Mouse (Mus musculus) hindbrain, embryonic 13.5 days (tissue): ENCODE measurements around the gene Fibp. TPM values are rescaled to one million over a fixed set of nuclear protein-coding genes. Genes with fewer than 3 reads are reported as not detected.
A peak's percentile ranks its signal among the peaks of the same experiment; 100 is the strongest.

Experiments used
- ATAC-seq: fragments of 200-750 bp; cut with Nextera tagmentation; 2 replicates; pipeline ENCODE4 v1.8.0; 2017; ENCODE audit warnings: moderate TSS enrichment; ENCODE audit not compliant: low FRiP score
- H3K27ac ChIP-seq: fragments of 300-500 bp; sonication (generic); 2 replicates; pipeline ENCODE4 v1.5.1; 2015; ENCODE audit warnings: inconsistent platforms, mild to moderate bottlenecking, moderate library complexity
- H3K27me3 ChIP-seq: fragments of 300-500 bp; sonication (generic); 2 replicates; pipeline ENCODE4 v1.6.1; 2015; ENCODE audit warnings: mild to moderate bottlenecking, inconsistent platforms
- H3K36me3 ChIP-seq: fragments of 300-500 bp; sonication (generic); 2 replicates; pipeline ENCODE4 v1.6.1; 2015; ENCODE audit warnings: mild to moderate bottlenecking, inconsistent platforms
- H3K4me1 ChIP-seq: fragments of 300-500 bp; sonication (generic); replicated peaks from 2 replicates; pipeline ENCODE4 v1.6.1; 2015; ENCODE audit warnings: inconsistent platforms
- H3K4me2 ChIP-seq: fragments of 300-500 bp; sonication (generic); 2 replicates; pipeline ENCODE4 v1.6.1; 2015; ENCODE audit warnings: inconsistent platforms, mild to moderate bottlenecking, moderate library complexity
- H3K4me3 ChIP-seq: fragments of 300-500 bp; sonication (generic); 2 replicates; pipeline ENCODE4 v1.5.1; 2015; ENCODE audit warnings: mild to moderate bottlenecking, inconsistent platforms
- H3K9ac ChIP-seq: fragments of 300-500 bp; sonication (generic); 2 replicates; pipeline ENCODE4 v1.6.1; 2015; ENCODE audit warnings: mild to moderate bottlenecking, inconsistent platforms
- H3K9me3 ChIP-seq: fragments of 300-500 bp; sonication (generic); 2 replicates; pipeline ENCODE4 v1.6.1; 2016; ENCODE audit warnings: inconsistent platforms
- WGBS: fragments of 180-500 bp; shearing (Covaris S2); methylation state at CpG from one replicate; pipeline ENCODE4 v1.1.7; 2015; 5-methylcytosine and 5-hydroxymethylcytosine counted together
- polyA plus RNA-seq: library from polyadenylated mRNA; unstranded; fragments of >200 nt; fragmentation: Nextera tagmentation; extraction: Ambion mirVana; gene quantifications from 2 replicates; pipeline ENCODE4 v1.2.1, GENCODE M21; 2015

Fibp gene
- polyA plus RNA-seq, result 169 and 179 TPM in 2 replicates

- peak; percentile 52 for ATAC-seq
- H3K27ac ChIP-seq, result peak within 1 kb of the TSS; percentile 84
- 0% methylated on average over 32 of the region's 32 CpGs for WGBS
- H3K4me3 ChIP-seq, result peak within 1 kb of the TSS; percentile 75
- H3K36me3 ChIP-seq, result peaks cover 34% of the 10 kb centered on the region
- peak within 1 kb of the TSS; percentile 84 for H3K9ac ChIP-seq
- H3K4me2 ChIP-seq, result peak within 1 kb of the TSS; percentile 95
- no peaks in the 10 kb centered on the region for H3K9me3 ChIP-seq
- peaks cover 11% of the 10 kb centered on the region for H3K27me3 ChIP-seq
- H3K4me1 ChIP-seq, result peaks cover 60% of the 10 kb centered on the region
These were observed at the start of gene Fibp for GRCm38 (mm10) chr19:5460465-5460911. Fibp (plus strand) TSS chr19:5460615.

- Histone ChIP-seq H3K9me3 (no peaks in the 10 kb centered on the region), H3K27me3 (no peaks in the 10 kb centered on the region), H3K9ac (no peak overlapping the region), H3K4me3 (no peak overlapping the region), H3K4me2 (no peak overlapping the region), H3K27ac (no peak overlapping the region), H3K36me3 (no peaks in the 10 kb centered on the region), H3K4me1 (peaks cover 18% of the 10 kb centered on the region)
- 89% methylated on average over 5 of the region's 5 CpGs for WGBS
- no peak for ATAC-seq
These were observed 49.8 kb upstream of the Fibp start for GRCm38 (mm10) chr19:5410641-5411040.

GRCm38 (mm10) chr19:5411961-5412360, 48.5 kb upstream of the Fibp start:
- Histone ChIP-seq H3K27me3 (no peaks in the 10 kb centered on the region), H3K4me3 (no peak overlapping the region), H3K27ac (no peak overlapping the region), H3K36me3 (no peaks in the 10 kb centered on the region), H3K9ac (no peak overlapping the region), H3K4me1 (peaks cover 14% of the 10 kb centered on the region), H3K9me3 (no peaks in the 10 kb centered on the region), H3K4me2 (no peak overlapping the region)
- whole genome bisulfite sequencing, result 72% methylated on average over 5 of the region's 5 CpGs
- no peak for ATAC-seq

GRCm38 (mm10) chr19:5413840-5414239, 46.6 kb upstream of the Fibp start:
- H3K4me2 ChIP-seq, result no peak overlapping the region
- no peak overlapping the region for H3K9ac ChIP-seq
- ATAC-seq, result no peak
- no peak overlapping the region for H3K4me3 ChIP-seq
- peaks cover 11% of the 10 kb centered on the region; the same call in 1 of the 2 replicates for H3K36me3 ChIP-seq
- no peaks in the 10 kb centered on the region for H3K4me1 ChIP-seq
- WGBS, result 72% methylated on average over 4 of the region's 4 CpGs
- H3K9me3 ChIP-seq, result no peaks in the 10 kb centered on the region
- H3K27me3 ChIP-seq, result no peaks in the 10 kb centered on the region
- no peak overlapping the region for H3K27ac ChIP-seq

- Histone ChIP-seq H3K4me1 (no peaks in the 10 kb centered on the region), H3K9me3 (no peaks in the 10 kb centered on the region), H3K4me2 (no peak overlapping the region), H3K4me3 (no peak overlapping the region), H3K27me3 (no peaks in the 10 kb centered on the region), H3K9ac (no peak overlapping the region), H3K36me3 (peaks cover 13% of the 10 kb centered on the region), H3K27ac (no peak overlapping the region)
- no peak for ATAC-seq
- 69% methylated on average over 2 of the region's 2 CpGs for WGBS
These were observed 45.9 kb upstream of the Fibp start for GRCm38 (mm10) chr19:5414534-5414957.

GRCm38 (mm10) chr19:5418750-5419466, 41.5 kb upstream of the Fibp start:
- no peak overlapping the region for H3K9ac ChIP-seq
- no peak overlapping the region for H3K4me2 ChIP-seq
- no peaks in the 10 kb centered on the region for H3K9me3 ChIP-seq
- H3K4me3 ChIP-seq, result no peak overlapping the region
- no peak overlapping the region for H3K27ac ChIP-seq
- H3K27me3 ChIP-seq, result no peaks in the 10 kb centered on the region
- H3K4me1 ChIP-seq, result peaks cover 29% of the 10 kb centered on the region
- WGBS, result 94% methylated on average over 8 of the region's 8 CpGs
- H3K36me3 ChIP-seq, result peaks cover 44% of the 10 kb centered on the region
- no peak for ATAC-seq

- no peak overlapping the region for H3K4me3 ChIP-seq
- no peak overlapping the region for H3K27ac ChIP-seq
- H3K27me3 ChIP-seq, result no peaks in the 10 kb centered on the region
- no peak overlapping the region for H3K4me2 ChIP-seq
- no peaks in the 10 kb centered on the region for H3K9me3 ChIP-seq
- 93% methylated on average over 9 of the region's 9 CpGs for WGBS
- no peak overlapping the region for H3K9ac ChIP-seq
- peaks cover 32% of the 10 kb centered on the region for H3K4me1 ChIP-seq
- H3K36me3 ChIP-seq, result peaks cover 44% of the 10 kb centered on the region
- no peak for ATAC-seq
These were observed 40.8 kb upstream of the Fibp start for GRCm38 (mm10) chr19:5419630-5420029.

- no peak overlapping the region for H3K27ac ChIP-seq
- H3K4me2 ChIP-seq, result no peak overlapping the region
- no peak overlapping the region for H3K4me3 ChIP-seq
- no peak overlapping the region for H3K9ac ChIP-seq
- H3K4me1 ChIP-seq, result peaks cover 32% of the 10 kb centered on the region
- H3K36me3 ChIP-seq, result peaks cover 44% of the 10 kb centered on the region
- H3K27me3 ChIP-seq, result no peaks in the 10 kb centered on the region
- ATAC-seq, result no peak
- no peaks in the 10 kb centered on the region for H3K9me3 ChIP-seq
- 95% methylated on average over 6 of the region's 6 CpGs for WGBS
These were observed 39.8 kb upstream of the Fibp start for GRCm38 (mm10) chr19:5420579-5420978.

- no peak overlapping the region for H3K9ac ChIP-seq
- peaks cover 44% of the 10 kb centered on the region for H3K4me1 ChIP-seq
- ATAC-seq, result no peak
- H3K36me3 ChIP-seq, result peaks cover 53% of the 10 kb centered on the region
- H3K4me2 ChIP-seq, result no peak overlapping the region
- no peak overlapping the region for H3K27ac ChIP-seq
- WGBS, result 90% methylated on average over 5 of the region's 5 CpGs
- no peak overlapping the region for H3K4me3 ChIP-seq
- no peaks in the 10 kb centered on the region for H3K27me3 ChIP-seq
- H3K9me3 ChIP-seq, result no peaks in the 10 kb centered on the region
These were observed 38.6 kb upstream of the Fibp start for GRCm38 (mm10) chr19:5421784-5422183.

GRCm38 (mm10) chr19:5422267-5422666, 38.1 kb upstream of the Fibp start:
- Histone ChIP-seq H3K27ac (no peak overlapping the region), H3K4me1 (peaks cover 49% of the 10 kb centered on the region), H3K4me2 (no peak overlapping the region), H3K4me3 (no peak overlapping the region), H3K27me3 (no peaks in the 10 kb centered on the region), H3K9me3 (no peaks in the 10 kb centered on the region), H3K9ac (peak overlapping the region; percentile 83), H3K36me3 (peaks cover 55% of the 10 kb centered on the region)
- 90% methylated on average over 10 of the region's 10 CpGs for WGBS
- no peak for ATAC-seq

- no peak overlapping the region for H3K27ac ChIP-seq
- no peaks in the 10 kb centered on the region for H3K9me3 ChIP-seq
- peaks cover 54% of the 10 kb centered on the region for H3K4me1 ChIP-seq
- peaks cover 51% of the 10 kb centered on the region for H3K36me3 ChIP-seq
- 67% methylated on average over 9 of the region's 9 CpGs for WGBS
- peak overlapping the region; percentile 83 for H3K9ac ChIP-seq
- no peaks in the 10 kb centered on the region for H3K27me3 ChIP-seq
- peak overlapping the region; percentile 83 for H3K4me2 ChIP-seq
- peak overlapping the region; percentile 82 for H3K4me3 ChIP-seq
- no peak for ATAC-seq
These were observed 37.4 kb upstream of the Fibp start for GRCm38 (mm10) chr19:5422895-5423443.

GRCm38 (mm10) chr19:5423561-5423960, 36.9 kb upstream of the Fibp start:
- H3K9ac ChIP-seq, result peak overlapping the region; percentile 83
- peak overlapping the region; percentile 83 for H3K4me2 ChIP-seq
- H3K27me3 ChIP-seq, result no peaks in the 10 kb centered on the region
- peaks cover 47% of the 10 kb centered on the region for H3K36me3 ChIP-seq
- 66% methylated on average over 12 of the region's 12 CpGs for WGBS
- peaks cover 55% of the 10 kb centered on the region for H3K4me1 ChIP-seq
- peak overlapping the region; percentile 82 for H3K4me3 ChIP-seq
- peak overlapping the region; percentile 92; the same call in 1 of the 2 replicates for H3K27ac ChIP-seq
- no peak for ATAC-seq
- H3K9me3 ChIP-seq, result no peaks in the 10 kb centered on the region
